Mouse (Mus musculus) adrenal gland, adult 8-10 months (tissue): ENCODE data around the gene Tmem87b. TPM values are rescaled to one million over a fixed set of nuclear protein-coding genes. Genes with fewer than 3 reads are reported as not detected.

Experiments
- DNase-seq: peaks from one replicate; pipeline ENCODE4 v3.0.0; 2022
- total RNA-seq, 4 experiments: library from RNA; stranded (reverse); gene quantifications; 2 replicates each; pipeline ENCODE4 v1.2.4; 2022

Gene Tmem87b
- total RNA-seq, 4 experiments from 2014 or later, result 40.4 to 47.4 (median 44.1) TPM

- DNase-seq, result no peak
Measured at GRCm38 (mm10) chr2:128890661-128891335, 72.9 kb downstream of the Tmem87b start.

- no peak for DNase-seq
Measured at GRCm38 (mm10) chr2:128892180-128892721, 74.3 kb downstream of the Tmem87b start.

- DNase-seq, result no peak
Measured at GRCm38 (mm10) chr2:128902843-128903242, 84.9 kb downstream of the Tmem87b start.

- DNase-seq, result peak; percentile 33
Measured at GRCm38 (mm10) chr2:128903661-128904060, 85.7 kb downstream of the Tmem87b start.

Other genes starting within 250 kb of the Tmem87b start
- gene Spdye4c, start 226.9 kb upstream of the Tmem87b start, total RNA-seq, result not detected
- gene Anapc1, start 130.7 kb upstream of the Tmem87b start, total RNA-seq, result 100 to 1,000 TPM in 1 of 4 experiments, 10 to 100 TPM in 3; 68.0 to 107 (median 76.9) TPM
- gene Mertk, start 119.2 kb upstream of the Tmem87b start, total RNA-seq, result 10 to 100 TPM in 3 of 4 experiments, 1 to 10 TPM in 1; 9.6 to 19.3 (median 12.6) TPM
- 1 to 10 TPM; 6.1 to 8.3 (median 7.1) TPM for gene Fbln7, start 44.9 kb downstream of the Tmem87b start, total RNA-seq
- gene Zc3h8, start 126.0 kb downstream of the Tmem87b start, total RNA-seq, result 1 to 10 TPM; 3.5 to 5.3 (median 3.9) TPM
- gene Zc3h6, start 149.3 kb downstream of the Tmem87b start, total RNA-seq, result 10 to 100 TPM in 1 of 4 experiments, 1 to 10 TPM in 3; 5.4 to 13.9 (median 9.0) TPM
- gene Gm10762, start 149.6 kb downstream of the Tmem87b start, total RNA-seq, result 1 to 10 TPM; 3.9 to 6.2 (median 5.8) TPM
- under 1 TPM in 2 of 4 experiments, not detected in 2; 0.05 to 0.17 TPM for gene Vinac1, start 230.1 kb downstream of the Tmem87b start, total RNA-seq
- 10 to 100 TPM; 10.6 to 14.2 (median 12.1) TPM for gene Ttl, start 247.8 kb downstream of the Tmem87b start, total RNA-seq